Comparison of ENCODE assay signal across 17 mouse cellular contexts in the genomic region with DNA sequence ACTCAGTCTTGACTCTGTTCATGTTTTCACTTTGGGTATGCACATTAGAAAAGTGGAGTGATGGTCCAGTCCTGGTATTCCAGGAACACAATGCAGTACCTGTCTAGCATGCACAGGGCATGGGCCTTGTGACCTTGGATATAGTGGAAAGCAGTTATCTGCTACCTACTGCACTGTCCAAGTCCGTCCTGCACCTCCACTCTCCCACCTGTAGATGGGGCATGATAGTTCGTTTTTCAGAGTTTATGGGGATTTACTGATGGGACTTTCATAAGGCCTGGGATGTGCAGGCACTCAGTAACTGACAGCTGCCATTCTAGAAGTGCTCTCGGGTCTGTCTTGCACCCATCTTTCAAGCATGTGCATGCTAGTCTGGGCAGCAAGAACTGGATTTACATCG.
DNase-seq lines count a peak whose midpoint lies in the region; ATAC-seq and TF ChIP-seq lines count a peak whose summit lies in the region.
"Had no signal": no experiment of that assay in that cellular context is flagged by ENCODE, and none has a peak within 500 bp of the region (broad histone marks: within the 10 kb centered on the region; RNA-seq: fewer than 3 reads in every experiment).

No protein-coding gene starts in this region.

- TF ChIP-seq POLR2A in heart, adult 2 months (IDR thresholded peaks at IDR 0.05; ENCODE audit: insufficient read depth, low read depth, low read length) = no peak
- no peak for TF ChIP-seq POLR2A in CH12.LX (IDR thresholded peaks at IDR 0.05; ENCODE audit: low read depth, low read length)

- no peak for TF ChIP-seq EP300 in heart, adult 2 months (IDR thresholded peaks at IDR 0.05; ENCODE audit: insufficient read depth, low read depth, low read length)
- no peak for TF ChIP-seq EP300 in liver, embryonic 14.5 days (IDR thresholded peaks at IDR 0.05; ENCODE audit: low read depth)
- no peak for TF ChIP-seq EP300 in CH12.LX (IDR thresholded peaks at IDR 0.05; ENCODE audit: low read length)

- no peaks in the 10 kb centered on the region for H3K4me1 ChIP-seq in heart, adult 2 months (ENCODE audit: control insufficient read depth, insufficient read depth, low read length)
- no peaks in the 10 kb centered on the region for H3K4me1 ChIP-seq in liver, embryonic 14.5 days (replicated peaks; ENCODE audit: control insufficient read depth in 2 of 2, insufficient read depth in 2 of 2, low read length in 1 of 2)
- no peaks in the 10 kb centered on the region for H3K4me1 ChIP-seq in liver, embryonic 12.5 days
- no peaks in the 10 kb centered on the region for H3K4me1 ChIP-seq in CH12.LX (ENCODE audit: control insufficient read depth in 1 of 2, insufficient read depth in 2 of 2)
- H3K4me1 ChIP-seq: embryonic facial prominence, embryonic 12.5 days; heart, embryonic 12.5 days; intestine, embryonic 15.5 days had no signal

- H3K36me3 ChIP-seq in heart, adult 2 months (ENCODE audit: control insufficient read depth, insufficient read depth, low read length) = no peaks in the 10 kb centered on the region
- no peaks in the 10 kb centered on the region for H3K36me3 ChIP-seq in liver, embryonic 14.5 days (replicated peaks; ENCODE audit: control insufficient read depth, insufficient read depth, low read depth)
- H3K36me3 ChIP-seq in liver, embryonic 12.5 days = no peaks in the 10 kb centered on the region
- no peaks in the 10 kb centered on the region for H3K36me3 ChIP-seq in CH12.LX (replicated peaks in 1 of 2; ENCODE audit: control insufficient read depth in 1 of 2, insufficient read depth in 1 of 2, low read length in 1 of 2)
- H3K36me3 ChIP-seq: embryonic facial prominence, embryonic 12.5 days; heart, embryonic 12.5 days; intestine, embryonic 15.5 days had no signal

- in situ Hi-C loops in CH12.LX (cut with MboI; ENCODE audit: low pct_ligation_motif_present, low pct_unique_long_range_greater_than_20kb, low sequenced_read_pairs) = no loop called here

- intact Hi-C loops in heart, adult 2 months (cut with DNase I) = no loop called here

- H3K27ac ChIP-seq in heart, adult 2 months = no peak overlapping the region
- H3K27ac ChIP-seq in liver, embryonic 14.5 days = no peak overlapping the region
- H3K27ac ChIP-seq in liver, embryonic 12.5 days = no peak overlapping the region
- no peak overlapping the region for H3K27ac ChIP-seq in CH12.LX (ENCODE audit: insufficient read depth, low read depth)
- H3K27ac ChIP-seq: embryonic facial prominence, embryonic 12.5 days; intestine, embryonic 15.5 days had no signal

- no peak for ATAC-seq in liver, embryonic 14.5 days (ENCODE audit: insufficient read depth)
- no peak for ATAC-seq in liver, embryonic 12.5 days
- ATAC-seq: activated CD4-positive, CD25-positive, alpha-beta regulatory T cell, adult 4 months; intestine, embryonic 15.5 days had no signal

- H3K4me2 ChIP-seq in liver, embryonic 14.5 days (ENCODE audit: low read depth) = no peak overlapping the region
- no peak overlapping the region for H3K4me2 ChIP-seq in liver, embryonic 12.5 days
- H3K4me2 ChIP-seq in CH12.LX (ENCODE audit: insufficient read depth, low read depth, poor library complexity, severe bottlenecking) = no peak overlapping the region
- H3K4me2 ChIP-seq: embryonic facial prominence, embryonic 12.5 days; heart, embryonic 12.5 days; intestine, embryonic 15.5 days had no signal

- dilution Hi-C loops in CH12.LX (cut with MboI; ENCODE audit: extremely low pct_ligation_motif_present, extremely low pct_unique_long_range_greater_than_20kb, low sequenced_read_pairs) = no loop called here

- TF ChIP-seq RAD21 in CH12.LX (IDR thresholded peaks at IDR 0.05; ENCODE audit: low read depth, low read length) = no peak; the same call in 1 of the 2 replicates

- WGBS in heart, adult 2 months = 61% methylated on average over 4 of the region's 4 CpGs
- WGBS in liver, embryonic 14.5 days (ENCODE audit: insufficient replicate concordance) = 42% methylated on average over 4 of the region's 4 CpGs
- WGBS in liver, embryonic 12.5 days (ENCODE audit: insufficient replicate concordance) = 48% methylated on average over 4 of the region's 4 CpGs

- H3K79me2 ChIP-seq in heart, adult 2 months (replicated peaks; ENCODE audit: control insufficient read depth, insufficient read depth, low read length) = no peaks in the 10 kb centered on the region
- H3K79me2 ChIP-seq in CH12.LX (replicated peaks; ENCODE audit: control insufficient read depth, extremely low read depth, insufficient read depth, poor library complexity, severe bottlenecking) = no peaks in the 10 kb centered on the region

- peak; percentile 14; the same call in 1 of the 2 replicates for TF ChIP-seq CTCF in heart, adult 2 months (IDR thresholded peaks at IDR 0.05)
- peak; percentile 22; the same call in 1 of the 2 replicates for TF ChIP-seq CTCF in liver, embryonic 14.5 days (IDR thresholded peaks at IDR 0.05; ENCODE audit: low read depth)
- TF ChIP-seq CTCF in CH12.LX (conservative IDR thresholded peaks at IDR 0.05 in 1 of 2, IDR thresholded peaks at IDR 0.05 in 1 of 2; ENCODE audit: low read depth in 2 of 2, low read length in 2 of 2) = 0 out of 4 replicates have a peak, but pooled peaks of 1 of the 2 experiments have one; percentile 12

- H3K9ac ChIP-seq in heart, adult 2 months (ENCODE audit: low read depth, low read length) = no peak overlapping the region
- no peak overlapping the region for H3K9ac ChIP-seq in liver, embryonic 14.5 days (replicated peaks)
- H3K9ac ChIP-seq in liver, embryonic 12.5 days = no peak overlapping the region
- no peak overlapping the region for H3K9ac ChIP-seq in CH12.LX (ENCODE audit: insufficient read depth, low read depth)
- H3K9ac ChIP-seq: embryonic facial prominence, embryonic 12.5 days; heart, embryonic 12.5 days; intestine, embryonic 15.5 days had no signal

- H3K4me3 ChIP-seq in heart, adult 2 months = no peak overlapping the region
- no peak overlapping the region for H3K4me3 ChIP-seq in liver, embryonic 14.5 days (ENCODE audit: insufficient read depth in 1 of 2, low read depth in 2 of 2, low read length in 2 of 2)
- H3K4me3 ChIP-seq in liver, embryonic 12.5 days = no peak overlapping the region
- H3K4me3 ChIP-seq in CH12.LX (replicated peaks in 1 of 3; ENCODE audit: low read depth in 2 of 3, low read length in 2 of 3, poor library complexity in 1 of 3) = no peak overlapping the region
- H3K4me3 ChIP-seq: embryonic facial prominence, embryonic 12.5 days; heart, embryonic 12.5 days; intestine, embryonic 15.5 days had no signal

- no peak for DNase-seq in heart, adult 2 months
- DNase-seq in heart, adult 18-20 months = no peak
- DNase-seq in liver, embryonic 14.5 days (ENCODE audit: low read depth in 3 of 3, low spot score in 3 of 3) = no peak
- peak; percentile 8 for DNase-seq in CH12.LX (ENCODE audit: extremely low read depth)
- peak; percentile 20 for DNase-seq in R1 (ENCODE audit: low read depth, low spot score)
- no peak for DNase-seq in ovary, postnatal 14 days (ENCODE audit: low spot score)
- DNase-seq: adrenal gland, postnatal 25 days; B cell, adult 2 months; cerebellum, postnatal 10 days; gastrocnemius, postnatal 14 days; kidney, postnatal 4 days; thymus, postnatal 36 days had no signal

- H3K27me3 ChIP-seq in heart, adult 2 months (ENCODE audit: control insufficient read depth, insufficient read depth, low read length) = no peaks in the 10 kb centered on the region
- no peaks in the 10 kb centered on the region for H3K27me3 ChIP-seq in liver, embryonic 14.5 days (ENCODE audit: control insufficient read depth, insufficient read depth, low read length)
- no peaks in the 10 kb centered on the region for H3K27me3 ChIP-seq in liver, embryonic 12.5 days (replicated peaks)
- no peaks in the 10 kb centered on the region for H3K27me3 ChIP-seq in CH12.LX (replicated peaks)
- H3K27me3 ChIP-seq: embryonic facial prominence, embryonic 12.5 days; intestine, embryonic 15.5 days had no signal

- no peaks in the 10 kb centered on the region for H3K9me3 ChIP-seq in liver, embryonic 14.5 days (ENCODE audit: control insufficient read depth, low read length)
- H3K9me3 ChIP-seq in liver, embryonic 12.5 days (replicated peaks) = no peaks in the 10 kb centered on the region
- peaks cover 26% of the 10 kb centered on the region for H3K9me3 ChIP-seq in CH12.LX (replicated peaks; ENCODE audit: low read length)
- H3K9me3 ChIP-seq: embryonic facial prominence, embryonic 12.5 days; heart, embryonic 12.5 days; intestine, embryonic 15.5 days had no signal

TF ChIP-seq in CH12.LX, 34 proteins besides CTCF, POLR2A, EP300 and RAD21:
- TF ChIP-seq JUN (IDR thresholded peaks at IDR 0.05; ENCODE audit: insufficient read depth, low read depth, low read length) = no peak
- TF ChIP-seq HCFC1 (IDR thresholded peaks at IDR 0.05; ENCODE audit: low read depth, low read length) = no peak
- no peak for TF ChIP-seq ZMIZ1 (IDR thresholded peaks at IDR 0.05; ENCODE audit: low read depth, low read length)

Comparison
In these comparisons a context has a peak if more than half of its experiments do, and no peak if none do; other contexts are left out.
1. DNase-seq: peak in CH12.LX (single experiment) and R1 (single experiment); none in heart, adult 2 months (0 of 2), heart, adult 18-20 months (0 of 2), liver, embryonic 14.5 days (0 of 3) and ovary, postnatal 14 days (single experiment).